Mouse (Mus musculus): ENCODE measurements around the gene Smok3c. TPM values are rescaled to one million over a fixed set of nuclear protein-coding genes. Genes with fewer than 3 reads are reported as not detected.
"Not testable (repeated sequence)": the region's sequence is repeated elsewhere in the genome, so short reads cannot be mapped to it uniquely, and the experiment has no call there.

The Smok3c gene
- polyA plus RNA-seq, 1 experiment from 2014 or later = not detected

DNA sequence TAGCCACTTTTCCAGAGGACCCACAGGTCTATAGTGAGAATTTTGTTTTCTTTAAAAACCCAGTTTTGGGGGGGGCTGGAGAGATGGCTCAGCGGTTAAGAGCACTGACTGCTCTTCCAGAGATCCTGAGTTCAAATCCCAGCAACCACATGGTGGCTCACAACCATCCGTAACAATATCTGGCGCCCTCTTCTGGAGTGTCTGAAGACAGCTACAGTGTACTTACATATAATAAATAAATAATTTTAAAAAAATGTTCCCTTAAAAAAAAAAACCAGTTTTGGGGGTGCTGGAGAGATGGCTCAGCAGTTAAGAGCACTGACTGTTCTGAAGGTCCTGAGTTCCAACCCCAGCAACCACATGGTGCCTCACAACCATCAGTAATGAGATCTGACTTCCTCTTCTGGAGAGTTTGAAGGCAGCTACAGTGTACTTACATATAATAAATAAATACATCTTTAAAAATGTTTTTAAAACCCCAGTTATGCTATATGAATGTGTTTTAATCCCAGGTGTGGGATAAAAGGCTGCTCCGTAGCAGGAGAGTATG is 56.9 kb downstream of the Smok3c start:
- H3K27ac ChIP-seq (replicated peaks); ATAC-seq (ENCODE audit: low FRiP score, low read depth); H3K4me3 ChIP-seq; H3K9ac ChIP-seq (replicated peaks); H3K36me3 ChIP-seq; H3K9me3 ChIP-seq; H3K4me1 ChIP-seq; H3K4me2 ChIP-seq (replicated peaks); H3K27me3 ChIP-seq: not testable (repeated sequence)
- WGBS = 62% methylated on average over 4 of the region's 4 CpGs

Other genes with a start within 250 kb of the Smok3c start
- gene Pilra, start 216.9 kb upstream of the Smok3c start, polyA plus RNA-seq (2016; fragmentation: Nextera tagmentation; extraction: Ambion mirVana) = 0.29 and 0.33 TPM in 2 replicates
- gene Pilrb1, start 195.1 kb upstream of the Smok3c start, polyA plus RNA-seq (2016; fragmentation: Nextera tagmentation; extraction: Ambion mirVana) = not detected in 2 replicates
- gene Pilrb2, start 181.4 kb upstream of the Smok3c start, polyA plus RNA-seq (2016; fragmentation: Nextera tagmentation; extraction: Ambion mirVana) = not detected in 2 replicates
- not detected in 2 replicates for gene Cyp3a13, start 131.6 kb upstream of the Smok3c start, polyA plus RNA-seq (2016; fragmentation: Nextera tagmentation; extraction: Ambion mirVana)
- 0.15 TPM in 1 of 2 replicates, not detected in the other for gene Gjc3, start 90.1 kb upstream of the Smok3c start, polyA plus RNA-seq (2016; fragmentation: Nextera tagmentation; extraction: Ambion mirVana)
- gene Azgp1, start 71.7 kb upstream of the Smok3c start, polyA plus RNA-seq (2016; fragmentation: Nextera tagmentation; extraction: Ambion mirVana) = not detected in 2 replicates
- gene Smok3a, start 31.9 kb upstream of the Smok3c start, polyA plus RNA-seq (2016; fragmentation: Nextera tagmentation; extraction: Ambion mirVana) = not detected in 2 replicates
- gene Smok3b, start 31.8 kb upstream of the Smok3c start, polyA plus RNA-seq (2016; fragmentation: Nextera tagmentation; extraction: Ambion mirVana) = not detected in 2 replicates
- gene Zkscan1, start 31.9 kb downstream of the Smok3c start, polyA plus RNA-seq (2016; fragmentation: Nextera tagmentation; extraction: Ambion mirVana) = 39.6 and 43.0 TPM in 2 replicates
- 109 TPM in 2 replicates for gene Zscan21, start 63.7 kb downstream of the Smok3c start, polyA plus RNA-seq (2016; fragmentation: Nextera tagmentation; extraction: Ambion mirVana)
- 46.3 and 47.0 TPM in 2 replicates for gene Zfp113, start 102.5 kb downstream of the Smok3c start, polyA plus RNA-seq (2016; fragmentation: Nextera tagmentation; extraction: Ambion mirVana)
- gene Cops6, start 107.9 kb downstream of the Smok3c start, polyA plus RNA-seq (2016; fragmentation: Nextera tagmentation; extraction: Ambion mirVana) = 280 and 295 TPM in 2 replicates
- gene Ap4m1, start 118.8 kb downstream of the Smok3c start, polyA plus RNA-seq (2016; fragmentation: Nextera tagmentation; extraction: Ambion mirVana) = 27.9 and 28.2 TPM in 2 replicates
- 250 and 269 TPM in 2 replicates for gene Mcm7, start 119.2 kb downstream of the Smok3c start, polyA plus RNA-seq (2016; fragmentation: Nextera tagmentation; extraction: Ambion mirVana)
- gene Taf6, start 134.3 kb downstream of the Smok3c start, polyA plus RNA-seq (2016; fragmentation: Nextera tagmentation; extraction: Ambion mirVana) = 121 and 129 TPM in 2 replicates
- 43.9 and 47.7 TPM in 2 replicates for gene Cnpy4, start 134.3 kb downstream of the Smok3c start, polyA plus RNA-seq (2016; fragmentation: Nextera tagmentation; extraction: Ambion mirVana)
- 11.6 and 12.2 TPM in 2 replicates for gene Mblac1, start 141.1 kb downstream of the Smok3c start, polyA plus RNA-seq (2016; fragmentation: Nextera tagmentation; extraction: Ambion mirVana)
- gene Nxpe5, start 172.7 kb downstream of the Smok3c start, polyA plus RNA-seq (2016; fragmentation: Nextera tagmentation; extraction: Ambion mirVana) = not detected in 2 replicates
- 51.2 and 57.8 TPM in 2 replicates for gene Lamtor4, start 202.3 kb downstream of the Smok3c start, polyA plus RNA-seq (2016; fragmentation: Nextera tagmentation; extraction: Ambion mirVana)
- 18.8 and 20.3 TPM in 2 replicates for gene BC037034, start 210.8 kb downstream of the Smok3c start, polyA plus RNA-seq (2016; fragmentation: Nextera tagmentation; extraction: Ambion mirVana)
- 4.6 and 5.2 TPM in 2 replicates for gene Gal3st4, start 219.6 kb downstream of the Smok3c start, polyA plus RNA-seq (2016; fragmentation: Nextera tagmentation; extraction: Ambion mirVana)
- gene Gm43720, start 226.8 kb downstream of the Smok3c start, polyA plus RNA-seq (2016; fragmentation: Nextera tagmentation; extraction: Ambion mirVana) = 0.13 TPM in 1 of 2 replicates, not detected in the other
- gene Gpc2, start 226.8 kb downstream of the Smok3c start, polyA plus RNA-seq (2016; fragmentation: Nextera tagmentation; extraction: Ambion mirVana) = 152 and 160 TPM in 2 replicates
- 4.0 and 5.5 TPM in 2 replicates for gene Stag3, start 227.0 kb downstream of the Smok3c start, polyA plus RNA-seq (2016; fragmentation: Nextera tagmentation; extraction: Ambion mirVana)